Mouse (Mus musculus) hematopoietic multipotent progenitor cell, adult 10-12 weeks (in vitro differentiated cells): ENCODE data around the gene Rasal2. TPM values are rescaled to one million over a fixed set of nuclear protein-coding genes. Genes with fewer than 3 reads are reported as not detected.

Experiments used
- polyA plus RNA-seq: library from polyadenylated mRNA; stranded (reverse); fragments of >175 nt; gene quantifications from 2 replicates; pipeline ENCODE4 v1.2.3, GENCODE M21; 2012; ENCODE audit warnings: low replicate concordance

Rasal2 gene
- polyA plus RNA-seq: 0.66 and 0.99 TPM in 2 replicates

GRCm38 (mm10) chr1:157412454-157413369 is at the start of gene Rasal2:
Gene Rasal2 (minus strand): TSS chr1:157412595.

GRCm38 (mm10) chr1:157458421-157459208 is 46.2 kb upstream of the Rasal2 start, which contains the start of gene Cryzl2:
Gene Cryzl2 (plus strand): TSS chr1:157458577.

GRCm38 (mm10) chr1:157108580-157108979 is 303.8 kb downstream of the Rasal2 start, which contains the start of gene Tex35:
Gene Tex35 (minus strand): TSS chr1:157108680.

Other genes with a start within 250 kb of the Rasal2 start
- gene Cryzl2, start 46.0 kb upstream of the Rasal2 start, polyA plus RNA-seq: 1.5 and 1.8 TPM in 2 replicates
- gene Sec16b, start 94.1 kb upstream of the Rasal2 start, polyA plus RNA-seq: 0.13 and 0.19 TPM in 2 replicates